Mouse (Mus musculus) E14TG2a.4 (cell line): ENCODE measurements around the gene Ess2.
"Not testable (repeated sequence)": the region's sequence is repeated elsewhere in the genome, so short reads cannot be mapped to it uniquely, and the experiment has no call there.

ENCODE experiments used
- H3K27me3 ChIP-seq: 2 replicates; pipeline ENCODE4 v1.6.1; 2014; ENCODE audit warnings: low read length, control low read depth; ENCODE audit not compliant: insufficient read depth
- H3K36me3 ChIP-seq: 2 replicates; pipeline ENCODE4 v1.6.1; 2014; ENCODE audit warnings: low read length, control low read depth; ENCODE audit not compliant: insufficient read depth
- H3K4me1 ChIP-seq: replicated peaks from 2 replicates; pipeline ENCODE4 v1.6.1; 2014; ENCODE audit warnings: low read depth, low read length, control low read depth
- H3K4me3 ChIP-seq: replicated peaks from 2 replicates; pipeline ENCODE4 v1.5.1; 2014; ENCODE audit warnings: mild to moderate bottlenecking, low read length
- H3K9me3 ChIP-seq: 2 replicates; pipeline ENCODE4 v1.6.1; 2014; ENCODE audit warnings: low read length, control low read depth
- CTCF ChIP-seq: conservative IDR thresholded peaks from 2 replicates; pipeline ENCODE4 v1.5.1; 2014; ENCODE audit warnings: low read length
- NANOG ChIP-seq: IDR thresholded peaks from 2 replicates; pipeline ENCODE4 v1.6.1; 2014; ENCODE audit warnings: borderline replicate concordance, low read length, mixed read lengths
- POU5F1 ChIP-seq: IDR thresholded peaks from 2 replicates; pipeline ENCODE4 v1.6.1; 2014; ENCODE audit warnings: low read length, borderline replicate concordance

Ess2 gene

DNA sequence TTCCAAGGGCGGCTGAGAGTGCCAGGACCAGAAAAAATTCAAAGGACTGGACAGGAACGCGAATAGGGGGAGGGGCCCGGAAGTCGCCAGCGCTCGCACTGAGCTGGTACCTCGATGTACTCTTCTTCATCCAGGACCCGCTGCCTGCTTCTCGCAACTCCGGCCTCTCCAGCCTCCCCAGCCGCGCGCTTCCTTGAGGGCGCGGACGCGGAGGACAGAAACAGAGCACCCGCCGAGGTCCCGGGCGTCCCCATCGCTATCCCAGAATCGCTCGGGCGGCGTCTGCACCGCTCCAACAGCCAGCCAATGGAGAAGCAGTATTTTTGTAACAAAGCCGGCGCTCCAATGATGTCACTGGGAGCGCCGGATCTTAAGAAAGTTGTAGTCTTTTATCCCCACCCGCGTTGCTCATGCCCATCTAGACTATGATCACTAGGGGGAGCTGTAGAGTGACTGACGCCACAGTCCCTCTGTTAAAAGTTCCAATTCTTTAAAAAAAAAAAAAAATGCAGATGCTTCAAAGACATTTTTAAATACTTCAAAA lies at the start of gene Ess2:
Ess2 (minus strand) TSS at position 297 of the 544 bp plus-strand sequence.
- TF ChIP-seq POU5F1 (no peak), CTCF (peak; percentile 65)

DNA sequence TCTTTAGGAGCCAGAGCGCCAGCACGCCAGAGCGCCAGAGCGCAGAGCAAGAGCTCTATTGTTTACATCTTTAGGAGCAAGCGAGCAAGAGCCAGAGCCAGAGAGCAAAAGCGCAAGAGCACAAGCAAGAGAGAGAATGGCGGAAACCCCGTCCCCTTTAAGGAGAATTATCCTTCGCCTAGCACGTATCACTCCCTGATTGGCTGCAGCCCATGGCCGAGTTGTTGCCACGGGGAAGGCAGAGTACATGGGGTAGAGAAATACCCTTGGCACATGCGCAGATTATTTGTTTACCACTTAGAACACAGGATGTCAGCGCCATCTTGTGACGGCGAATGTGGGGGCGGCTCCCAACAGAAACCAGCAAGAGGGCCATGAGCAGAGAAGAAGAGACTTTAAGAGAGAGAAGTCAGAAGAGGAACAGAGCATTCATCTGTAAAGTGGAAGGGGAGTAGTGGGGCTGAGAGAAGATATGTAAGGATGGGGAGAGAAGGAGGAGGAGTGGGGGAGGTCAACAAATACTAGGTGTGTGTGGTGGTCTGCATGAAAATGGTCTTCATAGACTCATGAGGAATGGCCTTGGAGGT lies 45.0 kb upstream of the Ess2 start:
- not testable (repeated sequence) for H3K4me1 ChIP-seq, H3K27me3 ChIP-seq, H3K36me3 ChIP-seq
- peaks cover 58% of the 10 kb centered on the region for H3K9me3 ChIP-seq
- H3K4me3 ChIP-seq, result peak overlapping the region; percentile 13; the same call in 1 of the 2 replicates

More for the DNA sequence above, at the start of gene Ess2:
- H3K4me3 ChIP-seq, result peak within 1 kb of the TSS; percentile 97
- peaks cover 34% of the 10 kb centered on the region for H3K36me3 ChIP-seq
- H3K27me3 ChIP-seq, result peaks cover 43% of the 10 kb centered on the region
- no peaks in the 10 kb centered on the region for H3K9me3 ChIP-seq
- H3K4me1 ChIP-seq, result peaks cover 35% of the 10 kb centered on the region

DNA sequence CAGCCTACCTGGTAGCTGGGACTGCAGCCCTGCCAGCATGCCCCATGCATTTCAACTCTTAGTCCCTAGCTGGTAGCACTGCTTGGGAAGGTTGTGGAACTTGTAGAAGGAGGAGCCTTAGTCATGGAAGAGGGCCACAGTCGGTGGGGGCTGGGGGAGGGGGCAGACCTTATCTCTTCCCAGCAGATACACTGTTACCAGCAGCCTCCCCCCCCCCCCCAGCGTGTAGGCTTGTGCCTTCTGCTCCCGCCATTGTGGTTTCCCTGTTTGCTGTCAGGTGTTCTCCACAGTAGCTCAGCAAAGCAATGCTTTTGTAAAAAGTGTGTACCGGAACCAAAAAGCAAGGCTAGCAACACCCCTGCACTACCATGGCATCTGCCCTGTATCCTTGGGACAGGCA lies 40.5 kb upstream of the Ess2 start:
- H3K27me3 ChIP-seq, result no peaks in the 10 kb centered on the region; the same call in 1 of the 2 replicates
- H3K4me3 ChIP-seq, result no peak overlapping the region
- TF ChIP-seq NANOG, result no peak
- TF ChIP-seq CTCF, result no peak
- TF ChIP-seq POU5F1, result no peak
- H3K4me1 ChIP-seq, result no peaks in the 10 kb centered on the region
- H3K9me3 ChIP-seq, result peaks cover 52% of the 10 kb centered on the region
- H3K36me3 ChIP-seq, result no peaks in the 10 kb centered on the region

DNA sequence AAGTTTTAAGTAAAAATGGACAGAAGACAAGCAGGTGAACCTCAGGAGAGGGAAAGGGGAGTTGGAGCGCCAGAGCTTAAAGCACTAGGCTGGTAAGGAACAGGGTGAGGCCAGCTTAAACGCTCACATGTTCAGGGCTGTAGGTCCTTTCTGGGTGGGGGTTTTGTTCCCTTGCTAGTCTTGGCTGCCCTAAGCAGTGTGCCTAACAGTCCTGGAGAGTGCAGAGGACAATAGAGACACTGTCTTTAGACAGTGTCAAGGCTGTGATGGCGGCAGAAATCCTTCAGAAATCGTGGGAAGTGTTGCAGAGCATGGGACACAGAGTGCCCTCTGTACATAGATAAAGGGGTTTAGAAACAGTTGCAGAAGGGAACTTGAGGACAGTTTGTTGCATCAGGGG lies 38.9 kb upstream of the Ess2 start:
- no peaks in the 10 kb centered on the region for H3K36me3 ChIP-seq
- peaks cover 7% of the 10 kb centered on the region for H3K4me1 ChIP-seq
- H3K4me3 ChIP-seq, result no peak overlapping the region
- H3K27me3 ChIP-seq, result peaks cover 3% of the 10 kb centered on the region; the same call in 1 of the 2 replicates
- peaks cover 43% of the 10 kb centered on the region for H3K9me3 ChIP-seq
- no peak for TF ChIP-seq NANOG
- no peak for TF ChIP-seq POU5F1
- no peak for TF ChIP-seq CTCF

DNA sequence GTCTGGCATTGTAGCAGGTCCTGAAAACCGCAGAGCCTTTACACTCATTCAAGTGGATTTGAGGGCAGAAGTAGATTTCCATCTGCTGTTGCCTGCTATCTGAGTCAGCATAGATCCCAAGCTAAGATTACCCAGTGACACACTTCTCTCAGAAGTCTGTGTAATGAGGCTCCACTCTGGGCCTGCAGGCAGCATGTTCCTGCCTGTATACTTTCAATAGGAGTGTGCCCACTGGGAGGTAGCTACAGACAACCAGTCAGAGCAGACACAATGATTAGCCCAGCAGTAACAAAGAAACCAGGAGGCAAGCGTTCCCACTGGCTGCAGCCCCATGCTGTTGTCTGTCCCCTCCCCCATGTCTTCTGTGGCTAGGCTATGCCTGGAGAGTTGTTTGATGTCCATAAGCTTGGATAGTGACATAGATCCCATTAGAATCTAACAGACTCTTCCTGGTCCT lies 38.3 kb upstream of the Ess2 start:
- Histone ChIP-seq H3K27me3 (peaks cover 3% of the 10 kb centered on the region; the same call in 1 of the 2 replicates), H3K36me3 (no peaks in the 10 kb centered on the region), H3K4me1 (peaks cover 9% of the 10 kb centered on the region), H3K4me3 (no peak overlapping the region), H3K9me3 (peaks cover 40% of the 10 kb centered on the region)
- TF ChIP-seq NANOG, result no peak
- no peak for TF ChIP-seq POU5F1

DNA sequence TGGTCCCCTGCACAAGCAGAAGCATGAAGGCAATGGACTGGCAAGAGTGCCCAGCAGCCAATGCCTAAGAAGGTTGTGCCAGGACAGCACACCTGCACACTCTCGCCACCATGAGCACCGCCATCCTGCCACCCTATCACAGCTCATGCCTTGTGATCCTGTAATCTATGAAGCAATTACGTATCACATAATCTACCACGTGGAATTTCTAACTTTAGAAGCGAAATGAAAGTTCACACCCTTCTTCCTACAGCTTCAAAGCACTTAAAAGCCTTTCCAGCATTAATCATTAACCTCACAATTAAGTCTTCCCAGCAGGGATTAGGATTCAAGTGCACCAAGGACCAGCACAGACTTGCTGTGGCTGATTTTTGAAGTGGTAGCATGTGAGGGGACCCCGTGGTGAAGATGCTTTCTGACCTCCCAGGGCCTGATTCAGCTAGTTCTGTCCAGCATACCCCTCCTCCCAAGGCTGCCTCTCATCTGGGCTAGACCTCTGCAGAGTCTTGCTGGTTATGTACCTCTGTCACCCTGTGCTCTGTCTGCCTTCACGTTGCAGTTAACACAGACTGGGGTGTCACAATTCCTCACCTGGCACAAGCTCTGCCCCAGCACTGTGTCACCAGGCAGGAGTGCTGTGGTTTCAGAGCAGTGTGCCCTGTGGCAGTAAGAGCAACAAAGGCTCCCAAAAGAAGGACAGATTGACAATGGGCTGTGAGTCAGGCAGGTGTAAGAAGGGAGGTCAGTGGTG lies 34.1 kb upstream of the Ess2 start:
- TF ChIP-seq CTCF (no peak), NANOG (0 out of 2 replicates have a peak, but pooled peaks have one; percentile 7)
- Histone ChIP-seq H3K27me3 (peaks cover 3% of the 10 kb centered on the region; the same call in 1 of the 2 replicates), H3K36me3 (no peaks in the 10 kb centered on the region), H3K4me1 (peaks cover 9% of the 10 kb centered on the region), H3K4me3 (no peak overlapping the region), H3K9me3 (peaks cover 22% of the 10 kb centered on the region)

DNA sequence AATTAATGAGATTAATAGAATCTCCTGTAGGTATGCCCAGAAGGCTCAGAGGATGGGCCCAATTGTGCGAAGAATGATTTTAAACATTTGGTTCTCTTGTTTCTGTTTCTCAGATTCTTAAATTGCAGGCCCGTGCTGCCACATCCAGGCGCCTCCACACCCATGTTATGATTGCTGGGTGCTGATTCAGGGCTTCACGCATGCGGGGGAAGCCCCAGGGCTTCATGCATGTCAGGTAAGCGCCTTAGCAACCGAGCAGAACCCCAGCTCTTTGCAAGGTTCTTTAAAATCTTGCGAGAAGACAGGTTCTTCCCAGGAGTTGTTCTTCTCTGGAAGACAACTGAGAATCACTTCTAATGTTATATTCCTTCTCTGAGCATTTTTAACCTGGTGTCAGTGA lies 32.3 kb upstream of the Ess2 start:
- no peak for TF ChIP-seq CTCF
- no peak for TF ChIP-seq NANOG
- TF ChIP-seq POU5F1, result no peak
- peaks cover 4% of the 10 kb centered on the region; the same call in 1 of the 2 replicates for H3K9me3 ChIP-seq

DNA sequence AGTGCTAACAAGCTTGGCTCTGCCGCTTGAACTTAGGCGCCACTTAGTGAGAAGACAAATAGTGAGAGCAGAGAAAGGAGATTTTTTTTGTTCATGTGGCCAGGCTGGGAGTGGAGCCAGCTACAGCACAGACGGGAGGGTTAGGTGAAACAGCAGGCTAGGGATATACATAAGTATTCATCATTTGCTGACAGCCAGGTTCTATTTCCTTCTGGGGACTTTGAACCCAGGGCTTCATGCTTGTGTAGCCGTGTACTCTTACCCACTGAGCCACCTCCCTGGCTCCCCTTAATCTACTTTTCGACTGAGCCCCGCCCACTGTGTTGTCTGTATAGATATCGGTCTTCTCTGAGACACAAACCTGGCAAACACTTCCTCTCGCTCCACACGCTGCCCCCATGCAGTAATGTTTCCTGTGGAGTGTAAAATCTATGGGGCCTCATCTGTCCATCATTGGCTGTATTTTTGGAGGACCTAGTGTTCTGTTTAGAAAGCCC lies 28.2 kb upstream of the Ess2 start:
- Histone ChIP-seq H3K9me3 (no peaks in the 10 kb centered on the region), H3K4me3 (no peak overlapping the region), H3K4me1 (peaks cover 36% of the 10 kb centered on the region), H3K27me3 (peaks cover 24% of the 10 kb centered on the region), H3K36me3 (no peaks in the 10 kb centered on the region)
- TF ChIP-seq NANOG (no peak), CTCF (no peak), POU5F1 (no peak)

More for the DNA sequence above, 32.3 kb upstream of the Ess2 start:
- H3K27me3 ChIP-seq, result peaks cover 3% of the 10 kb centered on the region; the same call in 1 of the 2 replicates
- H3K4me3 ChIP-seq, result no peak overlapping the region
- no peaks in the 10 kb centered on the region for H3K36me3 ChIP-seq
- H3K4me1 ChIP-seq, result peaks cover 19% of the 10 kb centered on the region
